Mouse (Mus musculus) embryonic facial prominence, embryonic 10.5 days (tissue): ENCODE measurements at regions not wholly inside any gene's neighbourhood (a gene's known extent, or its start where the extent isn't known, plus 50 kb on each side); places are given as distances from the start of the nearest gene placed in this dataset.
"Not testable (repeated sequence)": the region's sequence is repeated elsewhere in the genome, so short reads cannot be mapped to it uniquely, and the experiment has no call there.

Source experiments
- DNase-seq: peaks from one replicate; pipeline ENCODE4 v3.0.0-alpha.2; 2017; ENCODE audit warnings: low spot score
- H3K27ac ChIP-seq: fragments of 300-500 bp; sonication (generic); replicated peaks from 2 replicates; pipeline ENCODE4 v1.5.1; 2016; ENCODE audit warnings: mild to moderate bottlenecking
- H3K27me3 ChIP-seq: fragments of 300-500 bp; sonication (generic); replicated peaks from 2 replicates; pipeline ENCODE4 v1.6.1; 2016; ENCODE audit warnings: low read depth, mild to moderate bottlenecking; ENCODE audit not compliant: poor library complexity, severe bottlenecking
- H3K36me3 ChIP-seq: fragments of 300-500 bp; sonication (generic); replicated peaks from 2 replicates; pipeline ENCODE4 v1.6.1; 2016; ENCODE audit warnings: mild to moderate bottlenecking, moderate library complexity
- H3K4me1 ChIP-seq: fragments of 300-500 bp; sonication (generic); 2 replicates; pipeline ENCODE4 v1.6.1; 2016
- H3K4me3 ChIP-seq: fragments of 300-500 bp; sonication (generic); 2 replicates; pipeline ENCODE4 v1.5.1; 2016; ENCODE audit warnings: mild to moderate bottlenecking, moderate library complexity
- H3K9me3 ChIP-seq: fragments of 300-500 bp; sonication (generic); 2 replicates; pipeline ENCODE4 v1.6.1; 2016; ENCODE audit warnings: mild to moderate bottlenecking
- WGBS: fragments of 180-500 bp; shearing (Covaris S2); methylation state at CpG from one replicate; pipeline ENCODE4 v1.1.7; 2016; 5-methylcytosine and 5-hydroxymethylcytosine counted together

GRCm38 (mm10) chr16:30798536-30798935 is 199.0 kb downstream of the Fam43a start:
- DNase-seq, result no peak
- Histone ChIP-seq H3K27me3 (no peaks in the 10 kb centered on the region), H3K4me3 (no peak overlapping the region), H3K9me3 (no peaks in the 10 kb centered on the region), H3K36me3 (no peaks in the 10 kb centered on the region), H3K27ac (no peak overlapping the region), H3K4me1 (peaks cover 7% of the 10 kb centered on the region)
- WGBS, result 92% methylated on average over 1 of the region's 1 CpGs

GRCm38 (mm10) chr16:30799699-30800483 is 200.4 kb downstream of the Fam43a start:
- Histone ChIP-seq H3K4me3 (no peak overlapping the region), H3K36me3 (no peaks in the 10 kb centered on the region), H3K27me3 (no peaks in the 10 kb centered on the region), H3K27ac (no peak overlapping the region), H3K9me3 (no peaks in the 10 kb centered on the region), H3K4me1 (peaks cover 7% of the 10 kb centered on the region)
- 77% methylated on average over 12 of the region's 12 CpGs for whole genome bisulfite sequencing
- no peak for DNase-seq

GRCm38 (mm10) chr16:30804018-30804417 is 204.5 kb downstream of the Fam43a start:
- Histone ChIP-seq H3K27me3 (no peaks in the 10 kb centered on the region), H3K9me3 (no peaks in the 10 kb centered on the region), H3K27ac (no peak overlapping the region), H3K4me1 (peaks cover 7% of the 10 kb centered on the region), H3K36me3 (no peaks in the 10 kb centered on the region), H3K4me3 (no peak overlapping the region)
- DNase-seq, result no peak
- 91% methylated on average over 3 of the region's 3 CpGs for WGBS

- H3K27ac ChIP-seq, H3K4me1 ChIP-seq, H3K9me3 ChIP-seq, H3K4me3 ChIP-seq, H3K27me3 ChIP-seq, H3K36me3 ChIP-seq, DNase-seq: not testable (repeated sequence)
- 90% methylated on average over 4 of the region's 4 CpGs for WGBS
These were observed 206.7 kb downstream of the Fam43a start for GRCm38 (mm10) chr16:30806206-30806605.

GRCm38 (mm10) chr16:30818541-30819120 is 219.1 kb downstream of the Fam43a start:
- no peaks in the 10 kb centered on the region for H3K9me3 ChIP-seq
- no peaks in the 10 kb centered on the region for H3K27me3 ChIP-seq
- no peaks in the 10 kb centered on the region for H3K36me3 ChIP-seq
- H3K4me3 ChIP-seq, result no peak overlapping the region
- H3K4me1 ChIP-seq, result peaks cover 36% of the 10 kb centered on the region
- 0 out of 2 replicates have a peak overlapping the region, but pooled peaks have one; percentile 41 for H3K27ac ChIP-seq
- no peak for DNase-seq
- 62% methylated on average over 5 of the region's 5 CpGs for WGBS

GRCm38 (mm10) chr16:30819342-30819741 is 219.8 kb downstream of the Fam43a start:
- Histone ChIP-seq H3K27ac (no peak overlapping the region), H3K4me3 (no peak overlapping the region), H3K9me3 (no peaks in the 10 kb centered on the region), H3K36me3 (no peaks in the 10 kb centered on the region), H3K27me3 (no peaks in the 10 kb centered on the region), H3K4me1 (peaks cover 36% of the 10 kb centered on the region)
- no peak for DNase-seq
- WGBS, result 90% methylated on average over 4 of the region's 4 CpGs

GRCm38 (mm10) chr16:30820234-30820633 is 220.7 kb downstream of the Fam43a start:
- Histone ChIP-seq H3K9me3 (no peaks in the 10 kb centered on the region), H3K36me3 (no peaks in the 10 kb centered on the region), H3K4me3 (no peak overlapping the region), H3K4me1 (peaks cover 36% of the 10 kb centered on the region), H3K27ac (peak overlapping the region; percentile 91), H3K27me3 (no peaks in the 10 kb centered on the region)
- no peak for DNase-seq
- 83% methylated on average over 3 of the region's 3 CpGs for WGBS

- Histone ChIP-seq H3K4me1 (peaks cover 36% of the 10 kb centered on the region), H3K27me3 (no peaks in the 10 kb centered on the region), H3K9me3 (no peaks in the 10 kb centered on the region), H3K27ac (peak overlapping the region; percentile 91), H3K4me3 (peak overlapping the region; percentile 46; the same call in 1 of the 2 replicates), H3K36me3 (no peaks in the 10 kb centered on the region)
- no peak for DNase-seq
- 70% methylated on average over 4 of the region's 4 CpGs for WGBS
These were observed 221.2 kb downstream of the Fam43a start for GRCm38 (mm10) chr16:30820761-30821160.

GRCm38 (mm10) chr16:30821191-30821910 is 221.8 kb downstream of the Fam43a start:
- Histone ChIP-seq H3K36me3 (no peaks in the 10 kb centered on the region), H3K4me1 (peaks cover 36% of the 10 kb centered on the region), H3K4me3 (peak overlapping the region; percentile 46), H3K27me3 (no peaks in the 10 kb centered on the region), H3K9me3 (no peaks in the 10 kb centered on the region), H3K27ac (peak overlapping the region; percentile 91)
- WGBS, result 8% methylated on average over 17 of the region's 17 CpGs
- DNase-seq, result peak; percentile 85

GRCm38 (mm10) chr16:30821911-30822578 is 222.5 kb downstream of the Fam43a start:
- DNase-seq, result no peak
- no peaks in the 10 kb centered on the region for H3K9me3 ChIP-seq
- H3K4me3 ChIP-seq, result no peak overlapping the region
- H3K27ac ChIP-seq, result peak overlapping the region; percentile 91
- H3K36me3 ChIP-seq, result no peaks in the 10 kb centered on the region
- H3K27me3 ChIP-seq, result no peaks in the 10 kb centered on the region
- WGBS, result 77% methylated on average over 13 of the region's 13 CpGs
- H3K4me1 ChIP-seq, result peaks cover 36% of the 10 kb centered on the region

- 69% methylated on average over 3 of the region's 3 CpGs for WGBS
- no peak overlapping the region for H3K27ac ChIP-seq
These were observed 226.6 kb downstream of the Fam43a start for GRCm38 (mm10) chr16:30826128-30826527.

GRCm38 (mm10) chr16:30827901-30828608 is 228.5 kb downstream of the Fam43a start:
- Histone ChIP-seq H3K9me3 (0 out of 2 replicates have a peak, but pooled peaks cover 2% of the 10 kb centered on the region), H3K4me3 (no peak overlapping the region), H3K27me3 (no peaks in the 10 kb centered on the region), H3K4me1 (peaks cover 7% of the 10 kb centered on the region; the same call in 1 of the 2 replicates), H3K36me3 (no peaks in the 10 kb centered on the region), H3K27ac (no peak overlapping the region)
- no peak for DNase-seq
- 89% methylated on average over 9 of the region's 9 CpGs for WGBS

More at GRCm38 (mm10) chr16:30826128-30826527, 226.6 kb downstream of the Fam43a start:
- Histone ChIP-seq H3K4me3 (no peak overlapping the region), H3K36me3 (no peaks in the 10 kb centered on the region), H3K4me1 (peaks cover 22% of the 10 kb centered on the region), H3K27me3 (no peaks in the 10 kb centered on the region), H3K9me3 (no peaks in the 10 kb centered on the region)
- DNase-seq, result no peak
